Mouse (Mus musculus) heart, embryonic 11.5 days (tissue): ENCODE measurements at regions not wholly inside any gene's neighbourhood (a gene's known extent, or its start where the extent isn't known, plus 50 kb on each side); places are given as distances from the start of the nearest gene placed in this dataset.

Experiments
- ATAC-seq: fragments of 200-750 bp; cut with Nextera tagmentation; replicated peaks from 2 replicates; pipeline ENCODE4 v1.8.0; 2017; ENCODE audit warnings: moderate library complexity; ENCODE audit not compliant: insufficient number of reproducible peaks, low FRiP score, low TSS enrichment
- H3K27ac ChIP-seq: fragments of 300-500 bp; sonication (generic); 2 replicates; pipeline ENCODE4 v1.5.1; 2014; ENCODE audit warnings: mild to moderate bottlenecking, low read depth, low read length
- H3K27me3 ChIP-seq: fragments of 300-500 bp; sonication (generic); 2 replicates; pipeline ENCODE4 v1.6.1; 2014; ENCODE audit warnings: mild to moderate bottlenecking, low read length, mixed read lengths; ENCODE audit not compliant: control insufficient read depth, insufficient read depth
- H3K36me3 ChIP-seq: fragments of 300-500 bp; sonication (generic); 2 replicates; pipeline ENCODE4 v1.6.1; 2014; ENCODE audit warnings: mild to moderate bottlenecking, low read length, moderate library complexity, mixed read lengths; ENCODE audit not compliant: control insufficient read depth, insufficient read depth
- H3K4me1 ChIP-seq: fragments of 300-500 bp; sonication (generic); 2 replicates; pipeline ENCODE4 v1.6.1; 2014; ENCODE audit warnings: low read length; ENCODE audit not compliant: control insufficient read depth, insufficient read depth
- H3K4me2 ChIP-seq: fragments of 300-500 bp; sonication (generic); 2 replicates; pipeline ENCODE4 v1.6.1; 2014; ENCODE audit warnings: mild to moderate bottlenecking, moderate library complexity
- H3K4me3 ChIP-seq: fragments of 300-500 bp; sonication (generic); 2 replicates; pipeline ENCODE4 v1.5.1; 2014; ENCODE audit warnings: low read depth, low read length
- H3K9ac ChIP-seq: fragments of 300-500 bp; sonication (generic); 2 replicates; pipeline ENCODE4 v1.6.1; 2014; ENCODE audit warnings: mild to moderate bottlenecking, low read depth, low read length, moderate library complexity
- H3K9me3 ChIP-seq: fragments of 300-500 bp; sonication (generic); replicated peaks from 2 replicates; pipeline ENCODE4 v1.6.1; 2016; ENCODE audit warnings: low read length; ENCODE audit not compliant: control insufficient read depth
- WGBS: fragments of 180-500 bp; shearing (Covaris S2); extraction: QIAGEN DNeasy Blood & Tissue Kit; methylation state at CpG from one replicate; pipeline ENCODE4 v1.1.7; 2014; ENCODE audit not compliant: insufficient replicate concordance; 5-methylcytosine and 5-hydroxymethylcytosine counted together

GRCm38 (mm10) chr2:166442997-166443396 lies 270.6 kb downstream of the Prex1 start:
- H3K4me1 ChIP-seq, result peaks cover 24% of the 10 kb centered on the region
- H3K36me3 ChIP-seq, result no peaks in the 10 kb centered on the region
- no peak for ATAC-seq
- H3K4me2 ChIP-seq, result no peak overlapping the region
- 51% methylated on average over 15 of the region's 15 CpGs for WGBS
- no peaks in the 10 kb centered on the region for H3K9me3 ChIP-seq
- no peak overlapping the region for H3K4me3 ChIP-seq
- no peaks in the 10 kb centered on the region for H3K27me3 ChIP-seq
- H3K27ac ChIP-seq, result no peak overlapping the region
- no peak overlapping the region for H3K9ac ChIP-seq

- Histone ChIP-seq H3K4me1 (peaks cover 6% of the 10 kb centered on the region; the same call in 1 of the 2 replicates), H3K27me3 (no peaks in the 10 kb centered on the region), H3K36me3 (no peaks in the 10 kb centered on the region), H3K9ac (no peak overlapping the region), H3K4me3 (no peak overlapping the region), H3K27ac (no peak overlapping the region), H3K4me2 (no peak overlapping the region), H3K9me3 (no peaks in the 10 kb centered on the region)
- no peak for ATAC-seq
- WGBS, result 58% methylated on average over 13 of the region's 13 CpGs
Observed at GRCm38 (mm10) chr2:166439847-166440775, 273.5 kb downstream of the Prex1 start.

- Histone ChIP-seq H3K4me2 (no peak overlapping the region), H3K27me3 (no peaks in the 10 kb centered on the region), H3K4me3 (no peak overlapping the region), H3K4me1 (peaks cover 18% of the 10 kb centered on the region), H3K27ac (no peak overlapping the region), H3K36me3 (no peaks in the 10 kb centered on the region), H3K9me3 (no peaks in the 10 kb centered on the region), H3K9ac (no peak overlapping the region)
- ATAC-seq, result no peak
- WGBS, result 75% methylated on average over 9 of the region's 9 CpGs
Observed at GRCm38 (mm10) chr2:166438207-166438606, 275.4 kb downstream of the Prex1 start.

GRCm38 (mm10) chr2:166434554-166434953 lies 279.1 kb downstream of the Prex1 start:
- H3K27me3 ChIP-seq, result no peaks in the 10 kb centered on the region
- no peaks in the 10 kb centered on the region for H3K9me3 ChIP-seq
- no peak for ATAC-seq
- WGBS, result 31% methylated on average over 8 of the region's 8 CpGs
- H3K9ac ChIP-seq, result no peak overlapping the region
- peaks cover 24% of the 10 kb centered on the region for H3K4me1 ChIP-seq
- no peaks in the 10 kb centered on the region for H3K36me3 ChIP-seq
- H3K4me2 ChIP-seq, result no peak overlapping the region
- no peak overlapping the region for H3K4me3 ChIP-seq
- no peak overlapping the region for H3K27ac ChIP-seq

- Histone ChIP-seq H3K36me3 (no peaks in the 10 kb centered on the region), H3K4me2 (no peak overlapping the region), H3K4me3 (no peak overlapping the region), H3K9me3 (no peaks in the 10 kb centered on the region), H3K27ac (no peak overlapping the region), H3K9ac (no peak overlapping the region), H3K4me1 (peaks cover 29% of the 10 kb centered on the region), H3K27me3 (no peaks in the 10 kb centered on the region)
- ATAC-seq, result no peak; the same call in 1 of the 2 replicates
- WGBS, result 50% methylated on average over 15 of the region's 15 CpGs
Observed at GRCm38 (mm10) chr2:166433655-166434333, 278.3 kb upstream of the Sulf2 start.

- no peaks in the 10 kb centered on the region for H3K9me3 ChIP-seq
- no peak overlapping the region for H3K4me2 ChIP-seq
- H3K27ac ChIP-seq, result no peak overlapping the region
- H3K4me3 ChIP-seq, result no peak overlapping the region
- H3K4me1 ChIP-seq, result peaks cover 29% of the 10 kb centered on the region
- 70% methylated on average over 13 of the region's 13 CpGs for WGBS
- no peak overlapping the region for H3K9ac ChIP-seq
- H3K27me3 ChIP-seq, result no peaks in the 10 kb centered on the region
- no peaks in the 10 kb centered on the region for H3K36me3 ChIP-seq
- ATAC-seq, result no peak
Observed at GRCm38 (mm10) chr2:166432948-166433654, 277.6 kb upstream of the Sulf2 start.

GRCm38 (mm10) chr2:166432531-166432930 lies 277.1 kb upstream of the Sulf2 start:
- Histone ChIP-seq H3K4me3 (no peak overlapping the region), H3K27me3 (no peaks in the 10 kb centered on the region), H3K4me1 (peaks cover 34% of the 10 kb centered on the region), H3K9ac (no peak overlapping the region), H3K36me3 (no peaks in the 10 kb centered on the region), H3K27ac (no peak overlapping the region), H3K9me3 (no peaks in the 10 kb centered on the region), H3K4me2 (no peak overlapping the region)
- 66% methylated on average over 8 of the region's 8 CpGs for WGBS
- no peak for ATAC-seq

- Histone ChIP-seq H3K4me2 (no peak overlapping the region), H3K4me3 (no peak overlapping the region), H3K9me3 (no peaks in the 10 kb centered on the region), H3K27ac (no peak overlapping the region; the same call in 1 of the 2 replicates), H3K4me1 (peaks cover 49% of the 10 kb centered on the region), H3K27me3 (no peaks in the 10 kb centered on the region), H3K36me3 (no peaks in the 10 kb centered on the region), H3K9ac (no peak overlapping the region)
- WGBS, result 27% methylated on average over 5 of the region's 5 CpGs
- no peak for ATAC-seq
Observed at GRCm38 (mm10) chr2:166429918-166430317, 274.5 kb upstream of the Sulf2 start.
